ENCODE assay signal across 18 mouse cellular contexts in the genomic region with DNA sequence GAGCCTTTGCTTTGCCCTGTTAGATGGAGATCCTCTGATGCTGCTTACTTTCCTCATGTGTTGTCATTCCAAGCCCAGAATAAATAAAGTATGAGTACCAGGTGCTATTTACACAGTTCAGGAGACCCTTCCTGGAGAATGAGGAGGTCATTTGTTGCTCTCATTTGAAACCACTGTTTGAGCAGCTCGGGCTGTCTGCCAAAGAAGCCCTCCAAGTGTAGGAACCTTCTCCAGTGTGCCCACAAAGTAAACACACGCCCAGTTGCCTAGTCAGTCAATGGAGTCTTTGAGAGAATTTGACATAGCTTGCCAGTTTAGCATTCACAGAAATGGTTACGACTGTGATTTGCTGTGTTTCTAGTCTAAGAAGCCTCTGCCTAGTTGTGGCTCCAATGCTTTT. TPM values are rescaled to one million over a fixed set of nuclear protein-coding genes. Genes with fewer than 3 reads are reported as not detected.
DNase-seq lines count a peak whose midpoint lies in the region; ATAC-seq and TF ChIP-seq lines count a peak whose summit lies in the region.
"Had no signal": no experiment of that assay in that cellular context is flagged by ENCODE, and none has a peak within 500 bp of the region (broad histone marks: within the 10 kb centered on the region; RNA-seq: fewer than 3 reads in every experiment).

No protein-coding gene starts in this region.

- TF ChIP-seq POLR2A in lung, adult 2 months (IDR thresholded peaks at IDR 0.05; ENCODE audit: borderline replicate concordance, extremely low read depth, low read depth, low read length), result no peak

- no peak for TF ChIP-seq CTCF in midbrain, postnatal 0 days (IDR thresholded peaks at IDR 0.05)
- TF ChIP-seq CTCF in lung, adult 2 months (IDR thresholded peaks at IDR 0.05; ENCODE audit: insufficient read depth, low read length), result no peak

- no peak overlapping the region for H3K4me3 ChIP-seq in hindbrain, embryonic 15.5 days
- no peak overlapping the region for H3K4me3 ChIP-seq in hindbrain, embryonic 13.5 days
- H3K4me3 ChIP-seq in midbrain, postnatal 0 days (ENCODE audit: low read depth, low read length), result no peak overlapping the region
- no peak overlapping the region for H3K4me3 ChIP-seq in midbrain, embryonic 13.5 days (replicated peaks)
- no peak overlapping the region for H3K4me3 ChIP-seq in lung, adult 2 months (replicated peaks; ENCODE audit: extremely low read depth, low read depth, low read length)
- H3K4me3 ChIP-seq: embryonic facial prominence, embryonic 15.5 days; limb, embryonic 13.5 days; neural tube, embryonic 13.5 days had no signal

- H3K27ac ChIP-seq in hindbrain, embryonic 15.5 days (replicated peaks), result no peak overlapping the region
- H3K27ac ChIP-seq in hindbrain, embryonic 13.5 days, result no peak overlapping the region
- no peak overlapping the region for H3K27ac ChIP-seq in midbrain, postnatal 0 days (ENCODE audit: low read depth, low read length)
- no peak overlapping the region for H3K27ac ChIP-seq in midbrain, embryonic 13.5 days
- H3K27ac ChIP-seq: embryonic facial prominence, embryonic 15.5 days; limb, embryonic 13.5 days; neural tube, embryonic 13.5 days had no signal

- 74% methylated on average over 3 of the region's 3 CpGs for WGBS in hindbrain, embryonic 15.5 days
- 85% methylated on average over 3 of the region's 3 CpGs for WGBS in hindbrain, embryonic 13.5 days
- 71% methylated on average over 3 of the region's 3 CpGs for WGBS in midbrain, postnatal 0 days
- 87% methylated on average over 3 of the region's 3 CpGs for WGBS in midbrain, embryonic 13.5 days
- 36% methylated on average over 3 of the region's 3 CpGs for WGBS in lung, adult 2 months

- peak; percentile 73 for DNase-seq in midbrain, postnatal 0 days (ENCODE audit: low spot score)
- DNase-seq in lung, adult 2 months, result peak; percentile 82
- DNase-seq in lung, postnatal 36 days, result peak; percentile 94
- DNase-seq in kidney, postnatal 14 days, result no peak
- DNase-seq in MN1 (ENCODE audit: low spot score), result no peak
- DNase-seq: cerebellum, adult 9-10 months; gastrocnemius, postnatal 36 days; heart, postnatal 14 days; right cerebral cortex, postnatal 25 days; thymus, postnatal 36 days had no signal

- no peak overlapping the region for H3K9ac ChIP-seq in hindbrain, embryonic 15.5 days
- no peak overlapping the region for H3K9ac ChIP-seq in hindbrain, embryonic 13.5 days
- H3K9ac ChIP-seq in midbrain, postnatal 0 days (replicated peaks; ENCODE audit: low read length, poor library complexity, severe bottlenecking), result no peak overlapping the region
- H3K9ac ChIP-seq in midbrain, embryonic 13.5 days (replicated peaks), result no peak overlapping the region
- H3K9ac ChIP-seq: embryonic facial prominence, embryonic 15.5 days; limb, embryonic 13.5 days; neural tube, embryonic 13.5 days had no signal

- no peaks in the 10 kb centered on the region for H3K4me1 ChIP-seq in hindbrain, embryonic 15.5 days (replicated peaks)
- H3K4me1 ChIP-seq in hindbrain, embryonic 13.5 days (replicated peaks), result no peaks in the 10 kb centered on the region; the same call in 1 of the 2 replicates
- H3K4me1 ChIP-seq in midbrain, postnatal 0 days (ENCODE audit: insufficient read depth, low read length), result no peaks in the 10 kb centered on the region
- H3K4me1 ChIP-seq in midbrain, embryonic 13.5 days (replicated peaks), result no peaks in the 10 kb centered on the region
- H3K4me1 ChIP-seq in lung, adult 2 months (ENCODE audit: control insufficient read depth, insufficient read depth, low read length), result peaks cover 5% of the 10 kb centered on the region
- H3K4me1 ChIP-seq: embryonic facial prominence, embryonic 15.5 days; limb, embryonic 13.5 days; neural tube, embryonic 13.5 days had no signal

- ATAC-seq in hindbrain, embryonic 15.5 days (ENCODE audit: low FRiP score, low read depth), result peak; percentile 27; the same call in 1 of the 2 replicates
- ATAC-seq in hindbrain, embryonic 13.5 days (ENCODE audit: low FRiP score), result no peak
- no peak for ATAC-seq in midbrain, postnatal 0 days (ENCODE audit: low FRiP score)
- no peak for ATAC-seq in midbrain, embryonic 13.5 days
- ATAC-seq: Patski had no signal

- no peak overlapping the region for H3K4me2 ChIP-seq in hindbrain, embryonic 15.5 days
- no peak overlapping the region for H3K4me2 ChIP-seq in hindbrain, embryonic 13.5 days
- no peak overlapping the region for H3K4me2 ChIP-seq in midbrain, postnatal 0 days (ENCODE audit: low read depth, low read length, poor library complexity, severe bottlenecking)
- H3K4me2 ChIP-seq in midbrain, embryonic 13.5 days (replicated peaks), result no peak overlapping the region
- H3K4me2 ChIP-seq: embryonic facial prominence, embryonic 15.5 days; heart, embryonic 11.5 days; limb, embryonic 13.5 days; neural tube, embryonic 13.5 days had no signal

- no peaks in the 10 kb centered on the region for H3K9me3 ChIP-seq in hindbrain, embryonic 15.5 days
- no peaks in the 10 kb centered on the region for H3K9me3 ChIP-seq in hindbrain, embryonic 13.5 days
- no peaks in the 10 kb centered on the region for H3K9me3 ChIP-seq in midbrain, postnatal 0 days (ENCODE audit: low read length)
- no peaks in the 10 kb centered on the region for H3K9me3 ChIP-seq in midbrain, embryonic 13.5 days
- H3K9me3 ChIP-seq: embryonic facial prominence, embryonic 15.5 days; limb, embryonic 13.5 days; neural tube, embryonic 13.5 days had no signal

- peaks cover 86% of the 10 kb centered on the region for H3K36me3 ChIP-seq in hindbrain, embryonic 15.5 days
- H3K36me3 ChIP-seq in hindbrain, embryonic 13.5 days, result peaks cover 88% of the 10 kb centered on the region
- H3K36me3 ChIP-seq in midbrain, postnatal 0 days (ENCODE audit: insufficient read depth, low read length), result peaks cover 40% of the 10 kb centered on the region
- H3K36me3 ChIP-seq in midbrain, embryonic 13.5 days, result peaks cover 90% of the 10 kb centered on the region

- no peaks in the 10 kb centered on the region for H3K27me3 ChIP-seq in hindbrain, embryonic 15.5 days
- no peaks in the 10 kb centered on the region for H3K27me3 ChIP-seq in hindbrain, embryonic 13.5 days
- no peaks in the 10 kb centered on the region for H3K27me3 ChIP-seq in midbrain, postnatal 0 days (ENCODE audit: insufficient read depth, low read length)
- no peaks in the 10 kb centered on the region for H3K27me3 ChIP-seq in midbrain, embryonic 13.5 days
- H3K27me3 ChIP-seq: embryonic facial prominence, embryonic 15.5 days; limb, embryonic 13.5 days; neural tube, embryonic 13.5 days; Patski had no signal

RNA-seq across cellular contexts. Expression of a gene that starts 12.3 kb away (rescaled TPM):
- polyA plus RNA-seq in hindbrain, embryonic 15.5 days (2015; fragmentation: Nextera tagmentation; extraction: Ambion mirVana), result 55.1 and 56.5 TPM in 2 replicates
- 67.9 and 68.8 TPM in 2 replicates for polyA plus RNA-seq in hindbrain, embryonic 13.5 days (2015; fragmentation: Nextera tagmentation; extraction: Ambion mirVana)
- 88.7 and 134 TPM in 2 replicates for total RNA-seq in midbrain, postnatal 0 days (2014; rRNA removed)
- 38.0 and 45.2 TPM in 2 replicates for polyA plus RNA-seq in midbrain, postnatal 0 days (2015; fragmentation: Nextera tagmentation; extraction: Ambion mirVana)
- polyA plus RNA-seq in midbrain, embryonic 13.5 days (2015; fragmentation: Nextera tagmentation; extraction: Ambion mirVana), result 68.2 and 74.3 TPM in 2 replicates
- 127 and 135 TPM in 2 replicates for polyA plus RNA-seq in lung, adult 2 months (2012; rRNA removed)

Comparison
In these comparisons a context has a peak if more than half of its experiments do, and no peak if none do; other contexts are left out.
1. DNase-seq: peak in midbrain, postnatal 0 days (single experiment), lung, adult 2 months (single experiment) and lung, postnatal 36 days (single experiment); none in kidney, postnatal 14 days (single experiment) and MN1 (single experiment).